Mouse (Mus musculus) midbrain, embryonic 14.5 days (tissue): ENCODE data around the gene Elfn2. TPM values are rescaled to one million over a fixed set of nuclear protein-coding genes. Genes with fewer than 3 reads are reported as not detected.

Source experiments
- ATAC-seq: fragments of 200-750 bp; cut with Nextera tagmentation; 2 replicates; pipeline ENCODE4 v1.8.0; 2017; ENCODE audit warnings: moderate number of reproducible peaks, moderate library complexity; ENCODE audit not compliant: low FRiP score, low TSS enrichment
- DNase-seq: peaks from one replicate; pipeline ENCODE4 v3.0.0-alpha.2; 2015
- H3K27ac ChIP-seq: fragments of 300-500 bp; sonication (generic); replicated peaks from 2 replicates; pipeline ENCODE4 v1.5.1; 2014; ENCODE audit warnings: mild to moderate bottlenecking, low read depth, low read length, moderate library complexity
- H3K27me3 ChIP-seq: fragments of 300-500 bp; sonication (generic); 2 replicates; pipeline ENCODE4 v1.6.1; 2014; ENCODE audit warnings: low read length, control low read depth, mixed read lengths; ENCODE audit not compliant: control insufficient read depth, insufficient read depth
- H3K36me3 ChIP-seq: fragments of 300-500 bp; sonication (generic); 2 replicates; pipeline ENCODE4 v1.6.1; 2014; ENCODE audit warnings: low read length, control low read depth; ENCODE audit not compliant: control insufficient read depth, insufficient read depth
- H3K4me1 ChIP-seq: fragments of 300-500 bp; sonication (generic); 2 replicates; pipeline ENCODE4 v1.6.1; 2014; ENCODE audit warnings: mild to moderate bottlenecking, antibody characterized with exemption, low read length, control low read depth; ENCODE audit not compliant: control insufficient read depth, insufficient read depth
- H3K4me2 ChIP-seq: fragments of 300-500 bp; sonication (generic); 2 replicates; pipeline ENCODE4 v1.6.1; 2014; ENCODE audit warnings: mild to moderate bottlenecking, low read length, moderate library complexity
- H3K4me3 ChIP-seq: fragments of 300-500 bp; sonication (generic); replicated peaks from 2 replicates; pipeline ENCODE4 v1.5.1; 2014; ENCODE audit warnings: low read depth, low read length
- H3K9ac ChIP-seq: fragments of 300-500 bp; sonication (generic); replicated peaks from 2 replicates; pipeline ENCODE4 v1.6.1; 2014; ENCODE audit warnings: mild to moderate bottlenecking, low read length, moderate library complexity
- H3K9me3 ChIP-seq: fragments of 300-500 bp; sonication (generic); 2 replicates; pipeline ENCODE4 v1.6.1; 2016; ENCODE audit warnings: low read length, control low read depth, mixed read lengths; ENCODE audit not compliant: control insufficient read depth
- WGBS: fragments of 180-500 bp; shearing (Covaris S2); extraction: QIAGEN DNeasy Blood & Tissue Kit; methylation state at CpG from one replicate; pipeline ENCODE4 v1.1.7; 2014; 5-methylcytosine and 5-hydroxymethylcytosine counted together
- polyA plus RNA-seq: library from polyadenylated mRNA; unstranded; fragments of >200 nt; fragmentation: Nextera tagmentation; extraction: Ambion mirVana; gene quantifications from 2 replicates; pipeline ENCODE4 v1.2.1, GENCODE M21; 2014

The Elfn2 gene
- polyA plus RNA-seq, 1 experiment from 2014 or later = 4.0 TPM

DNA sequence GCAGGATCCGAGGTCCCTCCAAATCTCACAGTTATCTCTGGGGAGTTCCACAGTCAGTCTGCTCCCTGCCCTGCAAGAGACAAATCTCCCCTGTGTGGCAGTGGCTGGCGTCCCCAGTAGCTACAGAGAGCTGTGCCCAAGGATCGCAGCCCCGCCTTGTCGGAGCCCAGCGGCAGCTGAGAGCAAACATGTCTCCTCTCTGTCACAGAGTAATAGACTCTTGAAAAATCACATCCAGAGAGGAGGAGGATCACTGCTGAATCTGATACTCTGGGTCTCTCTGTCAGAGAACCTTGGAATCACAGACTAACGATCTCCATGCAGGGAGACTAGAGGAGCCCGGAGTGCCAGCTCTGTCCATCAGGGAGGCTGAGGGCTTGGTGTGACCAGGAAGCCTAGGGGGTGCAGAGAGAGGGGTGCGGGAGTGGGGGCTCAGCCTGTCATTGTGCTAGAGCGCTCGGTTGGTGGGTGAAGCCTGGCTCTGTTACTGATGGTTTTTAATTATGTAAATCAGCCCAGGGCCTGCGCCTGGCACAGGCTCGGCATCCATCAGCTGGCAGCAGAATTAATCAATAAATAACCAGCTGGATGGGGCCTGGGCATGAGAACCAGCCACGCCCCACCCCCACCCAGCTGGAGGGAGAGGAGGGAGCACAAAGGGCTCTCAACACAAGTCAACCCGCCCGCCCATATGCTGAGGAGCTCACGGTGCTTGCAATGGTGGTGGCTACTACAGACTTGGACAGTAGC is 17.0 kb upstream of the Elfn2 start:
- Histone ChIP-seq H3K27me3 (no peaks in the 10 kb centered on the region), H3K27ac (peak overlapping the region; percentile 89), H3K36me3 (no peaks in the 10 kb centered on the region), H3K4me3 (no peak overlapping the region), H3K4me2 (peak overlapping the region; percentile 17; the same call in 1 of the 2 replicates), H3K9me3 (no peaks in the 10 kb centered on the region), H3K9ac (peak overlapping the region; percentile 41; the same call in 1 of the 2 replicates), H3K4me1 (peaks cover 24% of the 10 kb centered on the region)
- DNase-seq = peak; percentile 80
- 24% methylated on average over 17 of the region's 17 CpGs for WGBS
- ATAC-seq = peak; percentile 85

DNA sequence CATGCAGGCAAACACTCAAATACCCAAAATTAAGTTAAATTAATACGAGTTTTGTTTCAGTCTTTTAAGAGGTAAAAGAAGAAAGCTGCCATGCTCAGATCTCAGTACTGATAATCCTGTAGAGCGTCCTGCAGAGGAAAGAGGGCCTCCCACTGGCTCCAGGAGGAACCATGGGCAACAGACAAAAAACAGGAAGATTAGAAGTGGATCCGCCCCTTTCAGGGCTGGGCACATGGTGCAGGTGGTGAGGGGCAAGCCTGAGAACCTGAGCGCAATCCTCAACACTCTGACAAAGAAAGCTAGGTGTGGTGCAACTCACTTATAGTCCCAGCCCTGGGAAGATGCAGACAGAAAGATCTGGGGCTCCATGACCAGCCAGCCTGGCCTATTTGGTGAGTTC is 13.3 kb upstream of the Elfn2 start:
- Histone ChIP-seq H3K4me3 (no peak overlapping the region), H3K27ac (no peak overlapping the region), H3K27me3 (no peaks in the 10 kb centered on the region), H3K4me1 (peaks cover 15% of the 10 kb centered on the region), H3K36me3 (no peaks in the 10 kb centered on the region), H3K9me3 (no peaks in the 10 kb centered on the region), H3K4me2 (no peak overlapping the region), H3K9ac (no peak overlapping the region)
- WGBS = 43% methylated on average over 4 of the region's 4 CpGs
- no peak for ATAC-seq
- DNase-seq = no peak

DNA sequence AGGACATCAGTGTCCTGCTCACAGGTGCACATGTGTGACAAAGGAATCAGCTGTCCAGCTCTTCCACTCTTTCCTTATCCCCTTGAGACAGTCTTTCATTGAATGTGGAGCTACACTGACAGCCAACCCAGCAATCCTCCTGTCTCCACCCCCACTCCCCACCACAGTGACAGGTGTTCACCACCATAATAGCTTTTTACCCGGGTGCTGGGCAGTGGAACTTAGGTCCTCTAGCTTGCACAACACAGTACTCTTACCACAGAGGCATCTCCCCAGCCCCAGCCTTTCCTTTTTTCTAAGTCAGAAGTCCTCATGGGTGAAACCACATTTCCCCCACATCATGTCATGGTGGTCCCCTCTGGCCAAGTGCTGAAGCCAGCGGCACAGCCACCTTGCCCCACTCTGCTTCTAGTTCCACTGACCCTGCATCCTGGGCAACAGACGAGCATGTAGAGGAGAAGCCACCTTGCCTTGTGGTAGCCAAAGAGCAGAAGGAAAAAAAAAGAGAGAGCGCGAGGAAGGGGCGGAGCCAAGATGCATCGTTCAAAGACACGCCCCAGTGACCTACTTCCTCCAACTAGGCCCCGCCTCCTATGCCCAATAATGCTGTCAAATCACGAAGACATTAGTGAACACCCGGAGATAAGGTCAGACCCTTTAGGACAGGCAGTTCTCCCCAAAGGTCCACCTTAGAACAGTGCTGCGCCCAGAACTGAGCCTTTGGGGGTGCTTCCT is 11.9 kb upstream of the Elfn2 start:
- Histone ChIP-seq H3K4me2 (no peak overlapping the region), H3K4me3 (no peak overlapping the region), H3K4me1 (peaks cover 2% of the 10 kb centered on the region), H3K27ac (no peak overlapping the region), H3K9ac (no peak overlapping the region), H3K9me3 (no peaks in the 10 kb centered on the region), H3K27me3 (no peaks in the 10 kb centered on the region), H3K36me3 (no peaks in the 10 kb centered on the region)
- DNase-seq = no peak
- WGBS = 85% methylated on average over 12 of the region's 12 CpGs
- ATAC-seq = no peak

DNA sequence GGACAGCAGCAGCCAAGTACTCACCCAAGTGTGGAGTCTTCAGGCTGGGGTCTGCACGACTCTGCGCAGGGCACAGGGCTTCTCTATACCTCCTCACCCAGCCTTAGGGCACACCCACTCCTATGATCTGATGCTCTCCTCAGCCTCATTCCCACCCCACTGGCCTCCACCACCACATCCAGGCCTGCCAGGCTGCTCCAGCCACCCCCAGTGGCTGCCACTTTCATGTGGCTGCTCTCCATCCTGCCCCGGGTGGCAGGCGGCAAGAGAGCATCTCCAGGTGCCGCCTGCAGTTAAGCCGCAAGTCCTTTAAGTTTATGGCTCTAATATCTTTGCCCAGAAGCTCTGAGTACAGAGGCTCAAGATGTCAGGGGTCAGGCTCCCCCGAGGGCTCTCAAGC is 8.1 kb upstream of the Elfn2 start:
- 76% methylated on average over 7 of the region's 7 CpGs for WGBS
- no peak for ATAC-seq
- no peaks in the 10 kb centered on the region for H3K36me3 ChIP-seq
- no peak overlapping the region for H3K4me3 ChIP-seq
- H3K27ac ChIP-seq = no peak overlapping the region
- H3K9ac ChIP-seq = no peak overlapping the region
- no peaks in the 10 kb centered on the region for H3K27me3 ChIP-seq
- no peaks in the 10 kb centered on the region for H3K9me3 ChIP-seq
- H3K4me1 ChIP-seq = no peaks in the 10 kb centered on the region
- no peak for DNase-seq
- H3K4me2 ChIP-seq = no peak overlapping the region

DNA sequence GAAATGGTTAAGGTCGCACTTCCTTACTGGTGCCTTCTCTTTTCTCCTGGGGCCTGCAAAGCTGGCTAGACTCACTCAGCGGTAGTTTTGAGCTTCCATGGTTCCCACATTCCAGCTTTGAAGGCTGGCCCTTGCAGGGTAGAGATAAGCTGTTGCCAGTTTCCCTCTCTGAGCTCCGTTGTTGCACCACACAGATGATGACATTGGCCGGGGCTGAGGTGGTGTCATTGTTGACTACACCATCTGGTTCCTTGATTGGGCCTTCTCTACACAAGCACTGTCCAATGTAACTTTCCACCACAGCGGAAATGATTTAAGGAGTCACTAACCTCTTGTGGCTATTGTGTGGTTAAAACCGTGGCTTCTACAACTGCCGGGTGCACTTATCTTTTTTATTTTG is 2.0 kb upstream of the Elfn2 start:
- DNase-seq = no peak
- 75% methylated on average over 7 of the region's 7 CpGs for WGBS
- H3K27me3 ChIP-seq = peaks cover 27% of the 10 kb centered on the region

DNA sequence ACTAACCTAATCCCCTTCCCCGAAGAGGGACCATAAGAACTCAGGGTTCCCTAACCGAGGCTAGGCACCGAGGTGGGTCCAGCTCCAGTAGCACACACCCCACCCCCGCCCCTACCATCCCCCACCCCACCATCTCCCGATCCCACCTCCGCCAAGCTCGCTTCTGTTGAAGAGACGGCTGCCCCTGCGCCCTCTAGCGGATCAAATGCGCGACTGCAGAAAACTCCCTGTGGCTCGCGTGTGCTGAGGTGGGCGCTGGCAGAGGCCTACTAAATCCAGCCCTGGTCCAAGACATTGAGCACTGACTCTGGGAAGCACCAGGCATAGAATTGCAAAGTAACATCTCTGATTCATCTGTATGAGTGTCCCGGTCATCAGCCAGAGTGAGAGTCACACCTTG is 1.5 kb upstream of the Elfn2 start:
- WGBS = 5% methylated on average over 16 of the region's 16 CpGs
- no peak for ATAC-seq

More for the DNA sequence above, 2.0 kb upstream of the Elfn2 start:
- no peak overlapping the region for H3K4me2 ChIP-seq
- no peaks in the 10 kb centered on the region for H3K36me3 ChIP-seq
- ATAC-seq = no peak
- no peak overlapping the region for H3K4me3 ChIP-seq
- no peaks in the 10 kb centered on the region for H3K9me3 ChIP-seq
- no peak overlapping the region for H3K27ac ChIP-seq
- H3K4me1 ChIP-seq = peaks cover 9% of the 10 kb centered on the region; the same call in 1 of the 2 replicates
- H3K9ac ChIP-seq = no peak overlapping the region

DNA sequence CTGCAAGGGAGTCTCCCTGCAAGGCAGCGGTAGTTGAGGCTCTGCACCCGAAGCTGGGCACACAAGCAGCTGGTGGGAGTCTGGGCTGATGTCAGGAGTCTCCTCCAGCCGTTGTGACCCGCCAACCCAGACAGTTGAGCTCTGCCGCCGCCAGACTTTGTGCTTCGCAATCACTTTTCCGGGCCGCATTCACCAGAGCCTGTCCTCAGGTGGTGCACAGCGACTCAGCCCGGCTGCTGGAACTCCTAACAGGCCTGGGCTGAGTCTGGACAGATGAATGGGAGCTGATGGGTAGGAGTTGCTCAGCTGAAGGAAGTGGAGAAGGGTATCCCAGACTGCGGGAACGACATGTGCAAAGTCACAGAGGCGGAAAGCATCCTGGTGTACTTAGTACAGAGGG is 845 bp upstream of the Elfn2 start:
- Histone ChIP-seq H3K4me2 (peak overlapping the region; percentile 30), H3K27me3 (peaks cover 34% of the 10 kb centered on the region), H3K27ac (no peak overlapping the region), H3K4me1 (peaks cover 9% of the 10 kb centered on the region; the same call in 1 of the 2 replicates), H3K36me3 (no peaks in the 10 kb centered on the region), H3K9me3 (no peaks in the 10 kb centered on the region), H3K4me3 (peak overlapping the region; percentile 59; the same call in 1 of the 2 replicates), H3K9ac (no peak overlapping the region; the same call in 1 of the 2 replicates)
- 6% methylated on average over 14 of the region's 14 CpGs for WGBS
- no peak for ATAC-seq
- DNase-seq = peak; percentile 42

More for the DNA sequence above, 1.5 kb upstream of the Elfn2 start:
- Histone ChIP-seq H3K4me1 (peaks cover 9% of the 10 kb centered on the region; the same call in 1 of the 2 replicates), H3K27ac (no peak overlapping the region), H3K36me3 (no peaks in the 10 kb centered on the region), H3K9ac (no peak overlapping the region), H3K4me3 (no peak overlapping the region), H3K4me2 (peak overlapping the region; percentile 30), H3K9me3 (no peaks in the 10 kb centered on the region), H3K27me3 (peaks cover 29% of the 10 kb centered on the region)
- DNase-seq = peak; percentile 93

DNA sequence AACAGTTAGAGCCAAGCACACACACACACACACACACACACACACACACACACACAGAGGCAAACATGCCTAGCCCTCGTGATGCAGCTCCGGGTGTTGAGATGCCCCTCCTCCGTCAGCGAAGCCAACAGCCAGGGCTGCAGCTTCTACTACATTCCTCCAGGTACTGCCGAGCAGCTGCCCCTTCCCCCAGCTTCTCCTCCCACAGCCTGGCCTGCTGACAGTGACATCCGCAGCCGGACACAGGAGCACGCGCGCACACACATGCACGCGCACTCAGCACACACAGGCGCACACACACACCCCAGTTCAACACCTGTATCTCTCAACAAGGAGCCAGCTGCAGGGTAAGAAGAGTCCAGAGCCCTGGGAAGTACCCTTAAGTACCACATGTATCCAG is 1.6 kb downstream of the Elfn2 start:
- Histone ChIP-seq H3K9me3 (no peaks in the 10 kb centered on the region), H3K9ac (peak overlapping the region; percentile 69), H3K4me2 (peak overlapping the region; percentile 84), H3K36me3 (no peaks in the 10 kb centered on the region), H3K27me3 (peaks cover 46% of the 10 kb centered on the region), H3K4me3 (peak overlapping the region; percentile 59), H3K4me1 (peaks cover 24% of the 10 kb centered on the region), H3K27ac (0 out of 2 replicates have a peak overlapping the region, but pooled peaks have one; percentile 14)
- WGBS = 61% methylated on average over 13 of the region's 13 CpGs
- ATAC-seq (no peak), DNase-seq (peak; percentile 45)
